In the genomic region with DNA sequence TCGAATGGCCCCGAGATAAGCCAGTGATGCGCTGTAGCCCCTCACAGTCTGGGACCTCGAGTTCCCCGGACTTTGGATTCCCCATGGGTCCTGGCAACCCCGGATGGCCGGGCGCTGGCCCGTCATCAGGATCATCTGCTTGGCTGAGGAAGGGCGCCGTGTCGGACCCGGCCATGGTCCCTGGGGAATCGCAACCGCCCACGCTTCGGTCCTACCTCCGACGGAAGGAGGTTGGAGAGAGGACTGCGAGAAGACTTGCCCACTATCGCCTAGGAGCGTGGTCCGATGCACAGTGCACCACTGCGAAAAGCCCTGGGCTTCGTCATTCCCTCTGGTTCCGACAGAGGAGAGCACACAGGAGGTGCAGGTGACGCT, we compare ENCODE assay signal across 9 mouse cellular contexts. TPM values are rescaled to one million over a fixed set of nuclear protein-coding genes. Genes with fewer than 3 reads are reported as not detected.
DNase-seq lines count a peak whose midpoint lies in the region; ATAC-seq lines count a peak whose summit lies in the region.
"Had no signal": no experiment of that assay in that cellular context is flagged by ENCODE, and none has a peak within 500 bp of the region (broad histone marks: within the 10 kb centered on the region; RNA-seq: fewer than 3 reads in every experiment).

No protein-coding gene starts in this region.

- peak overlapping the region; percentile 71 for H3K27ac ChIP-seq in hindbrain, embryonic 13.5 days

- H3K27me3 ChIP-seq in hindbrain, embryonic 13.5 days: no peaks in the 10 kb centered on the region

- H3K36me3 ChIP-seq in hindbrain, embryonic 13.5 days: peaks cover 31% of the 10 kb centered on the region

- peak overlapping the region; percentile 89 for H3K9ac ChIP-seq in hindbrain, embryonic 13.5 days

- peak overlapping the region; percentile 85 for H3K4me3 ChIP-seq in hindbrain, embryonic 13.5 days

- peak; percentile 59 to 60 for DNase-seq in cerebellum, postnatal 10 days
- DNase-seq in cerebellum, postnatal 36 days: no peak
- peak; percentile 25 to 39 for DNase-seq in spleen, adult 18-20 months
- DNase-seq in spleen, adult 12 weeks (ENCODE audit: low spot score): no peak
- DNase-seq in MN1 (ENCODE audit: low spot score): no peak
- no peak for DNase-seq in T-cell, adult 2 months (ENCODE audit: low spot score)

- peaks cover 30% of the 10 kb centered on the region for H3K4me1 ChIP-seq in hindbrain, embryonic 13.5 days (replicated peaks)

- ATAC-seq in hindbrain, embryonic 13.5 days (ENCODE audit: low FRiP score): peak; percentile 74
- peak; percentile 22; the same call in 1 of the 2 replicates for ATAC-seq in megakaryocyte, adult 5-6 weeks (ENCODE audit: poor library complexity, severe bottlenecking)

- H3K4me2 ChIP-seq in hindbrain, embryonic 13.5 days: peak overlapping the region; percentile 99

- 1% methylated on average over 27 of the region's 27 CpGs for WGBS in hindbrain, embryonic 13.5 days

- no peaks in the 10 kb centered on the region for H3K9me3 ChIP-seq in hindbrain, embryonic 13.5 days

RNA-seq across cellular contexts. Expression of a gene that starts 0.4 kb away (rescaled TPM):
- polyA plus RNA-seq in hindbrain, embryonic 13.5 days (2015; fragmentation: Nextera tagmentation; extraction: Ambion mirVana): 77.5 and 79.9 TPM in 2 replicates
- total RNA-seq in megakaryocyte, adult 5-6 weeks (2015): 7.9 and 11.5 TPM in 2 replicates
- 6.8 and 10.6 TPM in 2 replicates for total RNA-seq in megakaryocyte, adult 5-6 weeks (2017)

RNA-seq across cellular contexts. Expression of a gene that starts 7.5 kb away (rescaled TPM):
- 1.3 and 1.9 TPM in 2 replicates for polyA plus RNA-seq in hindbrain, embryonic 13.5 days (2015; fragmentation: Nextera tagmentation; extraction: Ambion mirVana)
- 3.2 and 7.3 TPM in 2 replicates for total RNA-seq in megakaryocyte, adult 5-6 weeks (2015)
- 3.3 and 6.3 TPM in 2 replicates for total RNA-seq in megakaryocyte, adult 5-6 weeks (2017)

RNA-seq across cellular contexts. Expression of a gene that starts 19.6 kb away (rescaled TPM):
- 3.1 and 3.2 TPM in 2 replicates for polyA plus RNA-seq in hindbrain, embryonic 13.5 days (2015; fragmentation: Nextera tagmentation; extraction: Ambion mirVana)
- 10.1 and 11.7 TPM in 2 replicates for total RNA-seq in megakaryocyte, adult 5-6 weeks (2015)
- 13.9 and 16.6 TPM in 2 replicates for total RNA-seq in megakaryocyte, adult 5-6 weeks (2017)

RNA-seq across cellular contexts. Expression of a gene that starts 37.8 kb away (rescaled TPM):
- polyA plus RNA-seq in hindbrain, embryonic 13.5 days (2015; fragmentation: Nextera tagmentation; extraction: Ambion mirVana): 0.06 TPM in 1 of 2 replicates, not detected in the other
- 0.20 and 1.1 TPM in 2 replicates for total RNA-seq in megakaryocyte, adult 5-6 weeks (2015)
- total RNA-seq in megakaryocyte, adult 5-6 weeks (2017): 0.24 TPM in 1 of 2 replicates, not detected in the other
- total RNA-seq: gastrocnemius, postnatal 36 days had no signal

RNA-seq across cellular contexts. Expression of a gene that starts 51.7 kb away (rescaled TPM):
- polyA plus RNA-seq in hindbrain, embryonic 13.5 days (2015; fragmentation: Nextera tagmentation; extraction: Ambion mirVana): 24.3 and 26.8 TPM in 2 replicates
- total RNA-seq in megakaryocyte, adult 5-6 weeks (2015): 6.7 and 6.8 TPM in 2 replicates
- total RNA-seq in megakaryocyte, adult 5-6 weeks (2017): 21.4 and 25.0 TPM in 2 replicates

Comparison
In these comparisons a context has a peak if more than half of its experiments do, and no peak if none do; other contexts are left out.
1. DNase-seq: peak in cerebellum, postnatal 10 days (2 of 2) and spleen, adult 18-20 months (2 of 2); none in cerebellum, postnatal 36 days (0 of 2), spleen, adult 12 weeks (single experiment), MN1 (single experiment) and T-cell, adult 2 months (single experiment).